Comparison of ENCODE assay signal across 9 mouse cellular contexts in the genomic region with DNA sequence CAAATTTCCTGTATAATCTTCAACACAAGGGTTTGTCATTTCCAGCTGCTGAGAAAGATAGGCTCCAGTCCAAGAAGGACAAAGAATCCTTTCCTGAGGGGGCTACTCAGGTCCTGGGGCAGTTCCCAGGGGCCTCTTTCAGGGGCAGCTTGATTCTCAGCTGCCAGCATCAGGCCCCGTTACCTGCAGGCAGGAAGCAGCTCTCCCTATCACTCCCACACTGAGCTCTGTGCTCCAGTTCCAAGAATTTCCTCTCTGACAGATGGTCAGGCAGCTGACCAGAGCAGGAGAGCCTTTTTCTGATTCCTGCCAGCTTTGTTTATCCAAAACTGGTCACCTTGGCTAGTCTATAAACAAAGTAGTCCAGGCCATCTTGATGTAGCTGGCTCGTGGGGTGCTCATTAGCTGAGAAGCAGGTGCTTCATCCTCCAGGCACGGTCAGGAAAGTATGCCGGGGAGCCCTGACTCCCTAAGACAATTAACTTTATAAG.
A peak's percentile ranks its signal among the peaks of the same experiment; 100 is the strongest.
DNase-seq lines count a peak whose midpoint lies in the region; ATAC-seq and TF ChIP-seq lines count a peak whose summit lies in the region.
"Had no signal": no experiment of that assay in that cellular context is flagged by ENCODE, and none has a peak within 500 bp of the region (broad histone marks: within the 10 kb centered on the region; RNA-seq: fewer than 3 reads in every experiment).

No protein-coding gene starts in this region.

- no peak for TF ChIP-seq CTCF in stomach, postnatal 0 days (IDR thresholded peaks at IDR 0.05; ENCODE audit: low read depth)

- H3K36me3 ChIP-seq in stomach, embryonic 15.5 days: no peaks in the 10 kb centered on the region
- H3K36me3 ChIP-seq in stomach, postnatal 0 days (ENCODE audit: control insufficient read depth, insufficient read depth, low read length): no peaks in the 10 kb centered on the region
- H3K36me3 ChIP-seq: neural tube, embryonic 15.5 days had no signal

- intact Hi-C loops in heart, postnatal 25 days (cut with DNase I): loop anchor here (2.0 to 5.0 kb wide), 2 partner anchors 124 to 192 kb away; no protein-coding TSS in a partner anchor

- 0 out of 2 replicates have a peak, but pooled peaks cover 2% of the 10 kb centered on the region for H3K4me1 ChIP-seq in stomach, embryonic 15.5 days
- no peaks in the 10 kb centered on the region for H3K4me1 ChIP-seq in stomach, postnatal 0 days (replicated peaks; ENCODE audit: control insufficient read depth, insufficient read depth)
- H3K4me1 ChIP-seq: neural tube, embryonic 15.5 days had no signal

- WGBS in stomach, embryonic 15.5 days: 29% methylated on average over 4 of the region's 4 CpGs
- whole genome bisulfite sequencing in stomach, postnatal 0 days: 48% methylated on average over 4 of the region's 4 CpGs

- no peak; the same call in 1 of the 2 replicates for ATAC-seq in stomach, embryonic 15.5 days (ENCODE audit: insufficient read depth, low FRiP score, low read depth)
- no peak for ATAC-seq in stomach, postnatal 0 days (ENCODE audit: low FRiP score, low TSS enrichment)
- ATAC-seq in CD4-positive, CD25-positive, alpha-beta regulatory T cell, adult 4 months: no peak

- 0 out of 2 replicates have a peak overlapping the region, but pooled peaks have one; percentile 4 for H3K27ac ChIP-seq in stomach, embryonic 15.5 days
- no peak overlapping the region for H3K27ac ChIP-seq in stomach, postnatal 0 days (replicated peaks)
- H3K27ac ChIP-seq: neural tube, embryonic 15.5 days had no signal

- H3K27me3 ChIP-seq in stomach, embryonic 15.5 days (replicated peaks): no peaks in the 10 kb centered on the region
- H3K27me3 ChIP-seq in stomach, postnatal 0 days (ENCODE audit: control insufficient read depth, insufficient read depth, low read length): no peaks in the 10 kb centered on the region
- H3K27me3 ChIP-seq: neural tube, embryonic 15.5 days had no signal

- no peak overlapping the region for H3K4me3 ChIP-seq in stomach, embryonic 15.5 days (replicated peaks)
- H3K4me3 ChIP-seq in stomach, postnatal 0 days (ENCODE audit: low read depth, low read length): no peak overlapping the region
- H3K4me3 ChIP-seq: neural tube, embryonic 15.5 days had no signal

- peak; percentile 8 for DNase-seq in gastrocnemius, postnatal 25 days
- no peak for DNase-seq in gastrocnemius, adult 8-10 months (ENCODE audit: low spot score in 2 of 2)
- no peak for DNase-seq in stomach, postnatal 0 days (ENCODE audit: low spot score)
- peak; percentile 46 for DNase-seq in heart, postnatal 25 days (ENCODE audit: low spot score)
- no peak for DNase-seq in embryo, embryonic 9.5 days (ENCODE audit: extremely low spot score)
- DNase-seq in layer of hippocampus, adult 8-10 months (ENCODE audit: low spot score in 2 of 2): no peak

- H3K4me2 ChIP-seq in stomach, embryonic 15.5 days: no peak overlapping the region
- no peak overlapping the region for H3K4me2 ChIP-seq in stomach, postnatal 0 days (replicated peaks; ENCODE audit: low read depth)
- H3K4me2 ChIP-seq: neural tube, embryonic 15.5 days had no signal

- H3K9ac ChIP-seq in stomach, embryonic 15.5 days: no peak overlapping the region
- H3K9ac ChIP-seq in stomach, postnatal 0 days (ENCODE audit: low read length): no peak overlapping the region
- H3K9ac ChIP-seq: neural tube, embryonic 15.5 days had no signal

- no peak for TF ChIP-seq EP300 in stomach, postnatal 0 days (optimal IDR thresholded peaks at IDR 0.05)

- no peaks in the 10 kb centered on the region for H3K9me3 ChIP-seq in stomach, embryonic 15.5 days
- no peaks in the 10 kb centered on the region for H3K9me3 ChIP-seq in stomach, postnatal 0 days (ENCODE audit: control insufficient read depth, low read length)
- H3K9me3 ChIP-seq: neural tube, embryonic 15.5 days had no signal

Comparison
In these comparisons a context has a peak if more than half of its experiments do, and no peak if none do; other contexts are left out.
1. DNase-seq: peak in gastrocnemius, postnatal 25 days (single experiment) and heart, postnatal 25 days (single experiment); none in gastrocnemius, adult 8-10 months (0 of 2), stomach, postnatal 0 days (single experiment), embryo, embryonic 9.5 days (single experiment) and layer of hippocampus, adult 8-10 months (0 of 2).